Mouse (Mus musculus): Measurements from ENCODE around the gene Tlr5.

Tlr5 gene

DNA sequence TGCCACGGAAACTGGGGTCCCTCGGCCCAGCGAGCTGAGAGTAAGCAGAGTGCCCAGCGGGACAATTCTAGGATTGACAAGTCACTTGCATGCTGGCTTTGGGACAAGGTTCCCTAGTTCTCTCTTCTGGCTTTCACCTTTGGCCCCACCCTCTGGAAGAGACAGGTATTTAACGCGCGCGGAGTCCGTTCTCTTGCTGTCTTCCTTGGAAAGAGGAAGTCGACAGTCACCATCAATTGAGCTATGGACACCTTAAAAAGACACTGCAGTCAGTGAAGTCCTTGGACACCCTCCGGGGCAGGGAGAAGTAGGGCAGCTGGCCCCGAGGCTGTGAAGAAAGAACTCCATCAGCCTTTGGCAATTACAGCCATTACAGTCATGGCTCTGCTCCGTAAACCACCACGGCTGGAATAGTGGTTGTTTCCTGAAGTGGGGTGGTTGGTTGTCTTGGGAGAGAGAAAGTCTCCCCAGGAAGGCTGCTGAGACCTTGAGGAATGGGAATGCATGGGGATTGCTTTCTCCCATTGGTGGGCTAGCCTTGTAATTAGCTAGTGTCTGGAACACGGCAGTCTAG lies 546 bp downstream of the Tlr5 start:
- no peak for DNase-seq

DNA sequence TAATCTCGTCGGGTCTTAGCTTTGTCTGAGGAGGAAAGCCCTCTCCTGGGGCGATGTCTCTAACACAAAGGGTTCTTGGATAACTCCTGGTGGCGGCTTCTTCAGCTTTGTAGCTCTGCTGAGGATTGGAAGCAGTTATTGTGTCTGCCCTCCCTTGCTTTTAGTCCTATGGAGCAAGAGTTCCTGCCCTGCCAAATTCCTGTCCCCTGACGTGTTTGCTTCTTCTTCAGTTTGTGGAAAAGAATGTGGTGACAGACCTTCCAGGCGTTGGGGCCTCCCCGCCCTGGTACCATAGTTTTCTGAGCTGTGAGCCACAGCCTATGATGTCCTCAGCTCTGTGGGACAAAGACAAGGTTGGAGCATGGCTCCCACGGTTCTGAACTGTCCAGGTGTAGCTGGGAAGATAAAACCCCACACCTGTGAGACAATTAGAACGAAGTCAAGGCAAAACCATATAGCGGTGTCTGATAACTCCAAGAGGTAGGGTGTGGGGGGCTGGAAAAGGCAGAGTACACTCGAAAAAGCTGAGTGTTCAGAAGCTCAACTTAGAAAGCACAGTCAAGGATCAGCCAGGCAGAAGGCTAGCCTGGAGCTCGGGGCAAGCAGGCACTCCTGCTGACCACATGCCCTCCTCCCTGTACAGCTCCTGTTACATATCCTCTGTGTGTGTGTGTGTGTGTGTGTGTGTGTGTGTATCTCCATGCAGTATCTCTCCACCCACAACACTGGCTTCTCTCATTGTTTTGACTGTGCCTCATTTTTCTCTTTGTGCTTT lies 1.8 kb downstream of the Tlr5 start:
- DNase-seq, result no peak

DNA sequence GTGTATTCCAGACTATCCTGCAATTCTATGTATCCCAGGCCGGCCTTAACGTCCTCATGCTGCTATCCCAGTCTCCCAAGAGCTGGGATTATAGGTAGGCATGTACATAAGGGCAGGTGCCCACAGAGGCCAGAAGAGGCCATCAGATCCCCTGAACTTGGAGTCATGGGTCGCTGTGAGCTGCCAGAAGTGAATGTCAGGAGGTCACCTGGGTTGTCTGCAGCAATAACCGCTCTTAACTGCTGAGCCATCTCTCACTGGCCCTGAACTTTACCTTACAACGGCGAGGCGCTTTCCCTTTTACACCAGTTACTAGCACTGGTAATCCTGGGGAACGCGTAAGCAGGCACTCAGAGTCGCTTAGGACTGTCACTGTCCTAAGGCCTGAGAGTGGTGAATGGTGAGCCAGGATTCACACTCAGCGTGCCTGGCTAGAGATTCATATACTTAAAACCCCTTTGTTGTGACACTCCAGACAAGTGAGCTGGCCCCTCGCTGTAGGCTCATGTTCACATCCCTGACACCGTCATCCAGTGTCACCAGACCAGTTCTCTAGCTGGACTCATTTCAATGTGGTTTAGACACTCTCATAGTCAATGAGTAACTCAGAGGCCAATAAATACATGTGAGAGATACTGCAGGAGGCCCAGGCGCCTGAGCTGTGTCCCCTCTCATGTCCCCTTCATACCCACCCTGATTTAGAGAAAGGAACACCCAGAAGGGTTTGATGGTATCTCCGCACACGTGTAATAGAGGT lies 2.6 kb downstream of the Tlr5 start:
- no peak for DNase-seq

DNA sequence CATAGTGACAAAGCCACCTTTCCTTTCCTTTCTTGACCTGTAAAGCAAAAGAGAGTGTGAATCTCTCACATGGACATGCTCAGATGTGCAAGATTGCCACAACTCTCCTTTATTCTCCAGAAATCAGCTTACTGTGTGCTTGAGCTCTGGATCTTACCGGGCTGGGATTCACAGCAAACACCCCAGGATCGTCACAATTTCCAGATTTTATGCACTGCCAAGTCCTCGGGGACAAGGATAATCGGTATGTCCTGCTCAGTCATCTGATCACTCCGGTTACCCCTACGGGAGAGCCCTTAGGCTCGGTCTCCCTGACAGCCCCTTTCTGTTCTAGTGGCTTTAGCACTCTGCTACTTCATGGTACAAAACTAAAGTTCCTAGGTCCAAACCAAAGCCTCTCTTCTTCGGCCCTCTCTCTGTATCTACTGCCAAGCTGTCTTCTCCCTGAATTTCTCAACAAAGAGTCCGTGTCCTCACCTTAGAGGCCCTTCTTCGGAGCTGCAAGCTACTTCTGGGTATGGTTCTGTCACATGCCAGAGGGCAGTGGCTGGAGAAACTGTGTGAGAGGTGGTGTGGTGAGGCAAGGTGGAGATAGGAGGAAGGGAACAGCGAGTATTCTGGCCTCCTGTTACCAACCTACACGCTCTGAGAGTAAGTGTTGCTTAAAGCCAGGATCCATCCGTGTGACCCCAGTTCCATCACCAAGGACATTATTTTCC lies 3.4 kb downstream of the Tlr5 start:
- DNase-seq, result no peak

DNA sequence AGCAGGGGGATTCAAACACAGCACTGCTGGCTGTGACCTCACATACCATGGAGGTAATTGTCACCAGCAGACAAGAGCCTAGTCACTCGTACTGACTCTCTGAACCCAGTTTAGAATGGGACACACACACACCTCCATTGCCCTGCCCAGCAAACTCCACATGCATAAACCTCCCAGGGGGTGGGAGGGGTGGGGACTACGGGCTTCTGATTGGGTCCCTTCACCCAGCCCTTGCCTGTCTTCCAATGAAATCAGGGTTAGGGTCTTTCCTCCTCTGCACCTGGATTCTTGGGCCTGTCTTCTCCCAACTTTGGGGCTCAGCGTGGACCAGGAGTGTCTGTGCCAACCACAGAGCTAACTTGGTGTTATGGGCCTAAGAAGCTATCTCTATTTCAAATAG lies 4.2 kb downstream of the Tlr5 start:
- DNase-seq, result no peak

DNA sequence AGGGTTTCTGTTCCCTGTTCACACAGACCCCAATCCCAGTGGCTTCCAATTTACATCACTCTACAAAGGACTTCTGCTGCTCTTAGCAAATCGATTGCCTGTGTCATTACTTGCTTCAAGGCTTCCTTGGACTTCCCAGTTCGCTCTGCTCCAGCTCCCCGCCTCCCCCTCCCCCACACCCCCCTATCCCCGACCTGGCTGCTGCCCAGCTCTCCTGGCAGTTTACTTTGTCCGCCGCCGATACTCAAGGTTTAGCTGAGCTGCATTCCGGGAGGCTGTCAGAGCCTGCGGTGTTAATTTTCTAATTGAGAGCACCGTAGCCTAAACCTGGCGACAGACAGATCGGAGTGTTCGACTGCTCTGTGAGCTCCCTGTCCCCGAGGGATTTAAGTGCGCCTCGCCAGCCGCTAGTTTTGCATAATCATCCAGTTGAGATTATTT lies 4.7 kb downstream of the Tlr5 start:
- no peak for DNase-seq

DNA sequence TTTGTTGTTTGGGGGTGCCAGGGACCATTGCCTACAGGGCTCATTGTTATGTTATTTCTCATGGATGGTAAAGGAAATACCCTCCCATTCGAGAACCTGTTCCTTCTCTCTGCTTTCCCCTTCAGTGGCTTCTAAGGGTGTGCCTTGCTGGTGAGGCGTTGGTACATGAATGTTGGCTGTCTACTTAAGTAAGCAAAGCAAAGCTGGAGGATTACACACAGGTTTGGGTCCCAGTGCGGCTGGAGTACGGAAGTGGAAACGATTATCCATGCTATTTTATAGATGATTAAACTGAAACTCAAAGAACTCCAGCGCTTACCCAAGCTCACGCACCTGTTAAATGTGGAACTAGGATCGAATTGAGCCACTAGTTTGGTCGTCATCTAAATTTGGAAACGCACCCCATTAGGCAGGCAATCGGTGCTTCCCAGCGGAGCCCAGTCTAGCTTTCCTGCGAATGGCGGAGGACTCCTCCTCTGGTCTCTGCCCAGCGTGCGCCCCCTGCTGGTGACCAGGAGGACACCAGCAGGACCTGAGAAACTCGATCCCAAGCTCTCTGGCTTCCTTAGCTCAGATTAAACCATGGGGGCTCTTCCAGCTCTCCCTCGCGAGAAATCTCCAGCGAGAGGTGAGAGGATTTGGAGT lies 5.3 kb downstream of the Tlr5 start:
- DNase-seq, result peak; percentile 73

DNA sequence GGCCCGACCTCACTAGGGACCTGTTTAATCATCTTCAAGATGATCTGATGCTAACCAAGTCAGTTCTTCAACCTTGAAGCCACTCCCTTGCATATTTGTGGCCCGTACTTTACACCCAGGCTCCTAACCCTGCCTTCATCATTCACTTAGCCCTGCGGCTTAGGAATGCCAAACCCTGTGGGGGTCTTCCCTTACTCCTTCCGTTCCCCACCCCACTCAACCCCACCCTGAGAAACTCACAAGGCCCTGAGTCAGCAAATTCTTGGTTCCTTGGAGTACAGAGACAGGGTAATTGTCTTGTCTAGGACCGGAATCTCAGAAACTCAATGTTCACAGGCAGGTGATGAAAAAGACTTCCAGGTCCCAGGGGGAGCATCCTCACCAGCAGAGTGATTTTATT lies 6.5 kb downstream of the Tlr5 start:
- DNase-seq, result no peak

DNA sequence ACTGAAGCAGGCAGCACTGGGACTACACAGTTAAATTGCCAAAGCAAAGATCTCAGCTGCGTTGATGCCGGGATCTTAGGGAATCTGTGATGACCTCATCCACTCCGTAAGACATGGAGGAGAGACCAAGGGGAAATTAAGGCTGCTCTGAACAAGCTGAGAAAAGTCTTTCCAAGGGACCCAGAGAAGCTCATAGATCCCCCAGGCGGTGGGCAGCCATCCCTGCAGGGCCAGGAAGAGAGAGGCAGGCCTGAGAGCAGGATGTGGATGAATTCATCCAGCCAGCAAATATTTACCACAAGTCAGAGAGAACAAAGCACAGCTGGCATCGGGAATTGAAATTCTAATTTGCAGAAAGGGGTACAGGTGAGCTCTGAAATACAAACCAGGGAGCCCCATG lies 8.7 kb downstream of the Tlr5 start:
- no peak for DNase-seq

DNA sequence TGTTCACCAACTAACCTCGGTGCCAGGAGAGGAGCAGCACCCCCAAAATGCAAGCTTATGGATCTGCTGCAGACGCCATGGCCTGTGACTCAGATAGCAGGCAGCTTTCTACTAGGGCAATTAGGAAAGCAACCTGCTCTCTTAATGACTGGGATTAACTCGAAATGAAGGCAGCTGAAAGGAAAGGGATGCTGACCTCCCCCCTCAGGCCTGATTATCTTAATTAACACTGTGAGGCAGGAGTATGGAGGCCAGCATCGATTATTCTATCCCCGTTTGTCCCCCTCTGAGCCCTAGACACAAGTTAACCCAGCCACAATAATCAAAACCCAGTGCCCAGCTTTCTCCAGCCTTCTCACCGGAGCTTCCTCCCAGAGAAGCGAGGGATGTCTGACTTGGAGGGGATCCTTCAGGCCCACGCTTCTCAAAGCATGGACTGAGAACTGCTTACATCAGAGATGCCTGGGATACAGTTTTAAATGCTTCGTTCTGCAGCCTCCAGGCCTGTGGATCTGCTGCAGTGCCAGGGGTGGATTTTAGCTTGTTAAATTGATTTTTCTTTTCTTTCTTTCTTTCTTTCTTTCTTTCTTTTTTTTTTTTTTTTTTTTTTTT lies 10.4 kb downstream of the Tlr5 start:
- DNase-seq, result no peak

DNA sequence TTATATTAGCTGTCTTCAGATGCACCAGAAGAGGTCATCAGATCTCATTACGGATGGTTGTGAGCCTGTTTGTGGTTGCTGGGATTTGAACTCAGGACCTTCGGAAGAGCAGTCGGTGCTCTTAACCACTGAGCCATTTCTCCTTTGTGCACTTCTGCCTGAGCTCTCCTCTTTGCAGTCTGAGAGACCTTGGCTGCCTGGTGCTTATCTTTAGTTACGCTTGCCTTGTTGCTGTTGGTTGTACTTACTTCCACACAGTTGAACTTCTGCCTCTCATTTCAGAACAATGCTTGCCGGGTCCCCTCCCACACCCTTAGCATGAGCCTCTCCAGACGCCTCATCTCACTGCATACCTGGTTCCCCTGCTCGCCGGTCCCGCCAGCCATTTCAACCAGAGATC lies 14.1 kb downstream of the Tlr5 start:
- no peak for DNase-seq

DNA sequence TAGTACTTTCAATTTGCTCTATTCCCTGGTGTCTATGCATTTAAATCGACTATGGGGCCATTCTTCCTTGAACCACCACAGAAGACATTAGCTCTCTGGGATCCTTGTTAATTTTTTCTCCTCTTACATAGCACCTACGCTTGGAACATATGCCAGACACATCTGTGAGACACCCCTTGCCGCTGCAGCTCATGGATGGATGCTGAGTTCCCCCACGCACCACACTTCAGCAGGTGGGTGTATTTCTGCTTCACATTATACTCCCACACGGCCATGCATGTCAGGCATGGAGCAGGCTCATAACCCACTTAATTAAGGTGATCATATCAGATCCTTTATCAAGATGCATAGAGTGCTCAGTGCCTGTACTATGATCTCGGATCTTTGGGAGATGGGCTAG lies 17.7 kb downstream of the Tlr5 start:
- no peak for DNase-seq

DNA sequence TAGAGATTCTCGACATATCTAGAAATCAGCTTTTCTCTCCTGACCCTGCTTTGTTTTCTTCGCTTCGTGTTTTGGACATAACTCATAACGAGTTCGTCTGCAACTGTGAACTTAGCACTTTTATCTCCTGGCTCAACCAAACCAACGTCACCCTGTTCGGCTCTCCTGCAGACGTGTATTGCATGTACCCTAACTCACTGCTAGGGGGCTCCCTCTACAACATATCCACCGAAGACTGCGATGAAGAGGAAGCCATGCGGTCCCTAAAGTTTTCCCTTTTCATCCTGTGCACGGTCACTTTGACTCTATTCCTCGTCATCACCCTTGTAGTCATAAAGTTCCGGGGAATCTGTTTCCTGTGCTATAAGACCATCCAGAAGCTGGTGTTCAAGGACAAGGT lies 20.2 kb downstream of the Tlr5 start:
- no peak for DNase-seq

DNA sequence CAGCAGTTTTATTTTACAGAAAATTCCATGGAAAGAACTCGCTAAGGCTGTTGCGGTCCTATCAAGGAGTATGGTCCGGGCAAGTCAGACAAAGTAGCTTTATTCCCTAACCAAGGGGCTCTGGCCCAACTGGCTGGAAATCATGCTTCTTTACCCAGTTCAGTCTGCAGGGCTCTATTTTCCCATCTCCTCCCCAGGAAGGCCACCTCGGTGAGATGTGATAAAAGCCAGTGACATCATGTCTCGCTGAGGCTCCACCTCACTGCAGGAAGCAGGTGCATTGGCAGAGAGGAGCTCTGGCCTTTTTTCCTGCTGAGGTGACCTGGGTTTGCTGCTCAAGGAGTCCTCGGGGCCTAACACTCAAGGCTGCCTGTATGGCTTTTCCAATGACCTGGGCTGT lies 26.1 kb downstream of the Tlr5 start:
- no peak for DNase-seq

DNA sequence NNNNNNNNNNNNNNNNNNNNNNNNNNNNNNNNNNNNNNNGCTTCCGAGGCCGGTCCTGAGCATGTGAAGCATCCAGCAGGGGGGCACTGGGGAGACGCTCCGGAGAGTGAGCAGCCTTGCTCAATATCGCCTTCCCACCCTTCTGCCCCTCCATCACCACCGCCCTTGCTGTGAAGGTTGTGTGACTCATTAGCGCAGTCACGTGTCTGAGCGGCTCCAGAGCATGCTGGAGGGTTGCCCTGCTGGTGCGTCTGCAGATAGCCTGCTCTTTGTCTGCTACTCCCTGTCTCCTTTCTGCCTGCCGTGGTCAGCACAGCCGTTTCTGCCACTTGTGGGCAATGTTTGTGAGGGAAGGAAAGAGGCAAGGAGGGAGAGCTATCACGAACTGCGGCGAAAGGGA lies 28.4 kb downstream of the Tlr5 start:
- DNase-seq, result peak; percentile 90

DNA sequence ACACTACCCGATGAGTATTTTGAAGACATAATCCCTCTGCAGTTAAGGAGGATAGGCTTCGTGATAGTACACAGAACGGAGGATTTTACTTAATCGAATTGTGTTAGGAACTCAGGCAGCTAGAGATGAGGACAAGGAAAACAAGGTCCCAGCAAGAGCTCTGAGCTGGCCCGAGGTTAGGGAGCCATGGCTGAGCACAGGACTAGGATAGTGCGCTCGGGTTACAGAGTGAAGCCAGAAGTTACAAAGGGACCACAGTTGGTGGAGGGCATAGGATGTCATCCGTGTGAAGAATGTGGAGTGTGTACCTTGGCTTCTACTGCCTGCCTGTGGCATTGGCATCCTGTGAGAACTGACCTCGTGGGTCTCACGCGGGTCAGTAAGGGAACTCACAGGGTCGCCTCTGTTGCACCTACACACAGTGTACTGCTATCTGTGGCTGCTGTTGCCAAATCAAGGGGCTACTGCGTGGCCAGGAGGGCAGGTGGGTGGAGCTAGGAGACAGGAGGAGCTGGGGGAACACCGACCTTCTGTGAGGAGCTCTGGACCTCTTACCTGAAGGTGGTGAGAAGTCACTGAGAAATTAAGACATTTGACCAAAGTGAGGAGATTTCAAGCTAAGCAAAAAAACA lies 29.0 kb downstream of the Tlr5 start:
- no peak for DNase-seq

DNA sequence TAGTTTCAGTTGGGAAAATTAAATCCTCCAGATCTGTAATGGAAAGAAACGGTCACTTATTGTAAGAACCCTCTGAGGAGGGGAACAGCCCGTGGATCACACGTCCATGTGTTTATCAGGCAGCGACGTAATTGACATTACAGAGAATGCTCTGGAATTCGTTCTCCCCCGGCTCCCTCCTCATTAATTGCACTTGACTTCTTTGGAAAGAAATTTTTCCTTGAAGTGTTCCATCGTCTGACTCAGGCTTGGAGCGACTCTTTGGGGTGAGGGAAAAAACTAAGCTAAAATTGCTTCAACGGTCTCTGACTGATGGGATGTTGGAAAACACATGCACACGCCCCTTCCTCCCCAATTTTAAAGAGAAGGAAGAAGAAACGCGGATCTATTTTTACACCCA lies 31.7 kb downstream of the Tlr5 start:
- no peak for DNase-seq

DNA sequence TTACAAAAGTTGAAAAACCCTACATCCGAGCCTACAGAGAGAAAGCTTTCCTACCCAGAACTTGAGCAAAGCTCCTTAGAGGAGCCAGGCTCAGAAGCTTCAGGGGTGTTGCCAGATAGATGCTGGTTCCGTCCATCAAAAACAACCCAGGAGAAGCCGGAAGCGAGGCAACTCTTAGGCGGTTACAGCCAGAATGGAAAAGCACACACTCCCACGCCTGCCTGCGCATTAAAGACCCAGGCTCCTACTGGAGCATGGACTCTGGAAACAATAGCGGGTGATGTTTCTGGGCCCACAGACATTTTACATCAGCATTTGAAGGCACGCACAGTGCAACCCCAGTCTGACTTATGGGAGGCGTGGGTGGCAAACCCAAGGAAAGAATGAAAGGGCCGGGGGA lies 32.2 kb downstream of the Tlr5 start:
- no peak for DNase-seq

DNA sequence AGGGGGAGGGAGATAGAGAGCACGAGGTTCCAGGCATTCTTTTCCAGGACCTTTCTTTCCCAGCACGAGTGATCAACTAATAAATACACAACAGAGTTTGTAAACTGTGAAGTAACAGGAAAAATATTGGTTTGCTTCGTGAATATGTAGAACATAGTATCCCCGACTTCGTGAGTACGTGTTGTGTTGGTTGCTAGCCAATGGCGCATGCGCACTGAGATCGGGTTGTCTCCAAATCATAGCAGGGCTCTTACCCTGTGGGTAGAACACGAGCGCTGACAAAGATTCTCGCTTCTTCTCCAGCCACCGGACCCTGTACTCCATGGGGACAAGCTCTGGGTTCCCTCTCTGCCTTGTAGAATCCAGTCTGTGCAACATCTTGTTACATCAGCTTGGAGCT lies 33.2 kb downstream of the Tlr5 start:
- no peak for DNase-seq

DNA sequence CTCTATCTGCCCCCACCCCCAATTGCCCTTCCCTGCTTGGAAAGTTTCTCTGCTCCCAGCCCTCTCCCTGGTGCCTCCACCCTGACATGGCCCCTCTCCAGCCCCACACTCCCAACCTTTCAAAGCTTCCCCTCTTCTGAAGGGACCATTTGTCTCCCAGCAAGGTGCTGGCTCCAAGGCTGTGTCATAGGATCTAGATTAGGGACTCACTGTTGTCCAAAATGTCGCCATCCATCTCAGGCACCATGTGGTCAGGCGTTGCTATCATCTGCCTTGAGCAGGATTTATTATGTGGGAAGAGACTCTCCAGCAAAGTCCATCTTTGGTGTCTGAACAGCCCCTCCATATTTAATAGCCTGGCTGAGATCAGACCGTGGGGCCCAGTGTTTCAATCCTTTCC lies 34.1 kb downstream of the Tlr5 start:
- DNase-seq, result no peak

DNA sequence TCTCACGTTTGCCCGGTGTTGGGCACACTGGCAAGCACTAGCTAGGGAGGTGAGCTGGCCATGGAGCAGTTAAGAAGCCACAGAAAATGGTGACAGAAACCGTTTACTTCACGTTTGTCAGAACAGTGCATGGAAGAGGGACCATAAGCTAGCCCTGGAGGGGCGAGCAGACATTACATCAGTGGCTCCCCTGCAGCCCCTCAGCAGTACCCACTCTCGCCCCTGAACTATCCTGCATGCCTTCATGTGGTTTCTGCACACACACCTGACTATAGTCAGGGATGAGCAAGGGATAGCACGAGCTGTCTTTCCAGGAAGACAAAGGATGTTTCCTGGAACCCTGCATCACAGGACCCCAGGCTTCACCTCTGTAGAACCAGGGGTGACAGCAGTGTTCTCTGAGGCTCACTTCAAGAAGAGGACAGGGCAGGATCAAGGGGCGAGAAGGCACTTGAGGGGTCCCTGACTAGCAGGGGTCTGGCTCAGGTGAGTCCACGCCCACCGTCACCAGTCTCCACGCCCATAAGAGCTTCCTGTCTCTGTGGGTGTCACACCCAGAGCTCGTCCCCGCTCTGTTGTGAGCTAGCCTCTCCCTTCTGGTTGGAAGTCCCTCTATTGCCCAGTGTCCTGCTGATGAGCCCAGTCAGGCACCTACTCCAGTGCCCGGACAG lies 35.6 kb downstream of the Tlr5 start:
- DNase-seq, result no peak
